Mouse (Mus musculus) ES-E14 (cell line): ENCODE measurements around the gene Sh3bgrl.

ENCODE experiments used
- MAFK ChIP-seq: IDR thresholded peaks from 2 replicates; pipeline ENCODE4 v1.6.1; 2014; ENCODE audit warnings: mild to moderate bottlenecking, low read depth, low read length, inconsistent platforms; ENCODE audit not compliant: insufficient read depth
- ZNF384 ChIP-seq: IDR thresholded peaks from 2 replicates; pipeline ENCODE4 v1.6.1; 2012; ENCODE audit warnings: low read depth, low read length, inconsistent platforms

DNA sequence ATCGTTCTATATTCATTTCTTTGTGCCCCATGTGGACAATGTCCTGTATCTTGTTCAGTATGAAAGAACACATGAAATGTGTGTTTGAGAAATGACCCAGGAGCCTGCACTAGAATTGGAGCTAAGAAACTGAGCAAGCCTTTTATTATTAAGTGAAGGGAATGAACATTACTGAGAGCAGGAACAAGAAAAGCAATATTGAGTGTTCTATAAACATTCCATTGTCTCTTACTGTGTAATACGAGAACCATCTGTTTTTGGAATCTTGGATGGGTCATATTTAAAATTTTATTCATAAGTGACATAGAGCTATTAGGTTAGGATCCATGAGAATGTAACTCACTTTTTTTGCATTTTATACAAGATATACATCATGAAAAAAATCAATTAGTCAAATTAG lies 36.7 kb downstream of the Sh3bgrl start:
- TF ChIP-seq ZNF384, result no peak
- no peak for TF ChIP-seq MAFK
